Mouse (Mus musculus) CD4-positive helper T cell, adult 2 months (primary cell): ENCODE data around the gene Ear14.
"Not testable (repeated sequence)": the region's sequence is repeated elsewhere in the genome, so short reads cannot be mapped to it uniquely, and the experiment has no call there.

Experiments used
- DNase-seq: peaks from one replicate; pipeline ENCODE4 v3.0.0-alpha.2; 2012; ENCODE audit warnings: low read depth, missing footprints, low spot score

Gene Ear14

GRCm38 (mm10) chr14:51203115-51203514 is at the start of gene Ear14:
TSS of gene Ear14 (plus strand) at chr14:51203391.
- no peak for DNase-seq

DNA sequence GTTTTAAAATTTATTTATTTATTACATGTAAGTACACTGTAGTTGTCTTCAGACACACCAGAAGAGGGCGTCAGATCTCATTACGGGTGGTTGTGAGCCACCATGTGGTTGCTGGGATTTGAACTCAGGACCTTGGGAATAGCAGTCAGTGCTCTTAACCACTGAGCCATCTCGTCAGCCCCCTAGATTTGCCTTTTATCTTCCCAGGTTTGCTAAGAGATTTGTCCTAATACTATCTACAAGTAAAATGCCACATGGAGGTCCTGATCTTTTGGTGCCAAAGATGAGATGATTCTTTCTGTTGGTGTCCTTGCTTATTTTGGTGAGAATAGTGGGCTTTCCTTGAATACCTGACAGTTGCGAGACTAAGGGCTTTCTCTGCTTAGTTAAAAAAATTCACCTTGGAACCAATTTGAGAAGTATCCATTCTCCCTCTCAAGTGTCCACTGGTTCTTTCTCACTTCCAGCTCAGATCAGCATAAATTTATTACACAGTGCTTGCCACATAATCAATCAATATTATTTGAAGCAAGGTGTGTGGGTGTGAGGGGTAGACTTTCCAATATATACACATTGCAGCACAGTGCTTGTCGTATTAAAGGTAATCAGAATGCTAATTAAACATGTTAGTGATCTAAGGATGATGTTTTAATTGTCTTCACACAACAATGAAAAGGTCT is 47.0 kb upstream of the Ear14 start:
- DNase-seq: no peak

DNA sequence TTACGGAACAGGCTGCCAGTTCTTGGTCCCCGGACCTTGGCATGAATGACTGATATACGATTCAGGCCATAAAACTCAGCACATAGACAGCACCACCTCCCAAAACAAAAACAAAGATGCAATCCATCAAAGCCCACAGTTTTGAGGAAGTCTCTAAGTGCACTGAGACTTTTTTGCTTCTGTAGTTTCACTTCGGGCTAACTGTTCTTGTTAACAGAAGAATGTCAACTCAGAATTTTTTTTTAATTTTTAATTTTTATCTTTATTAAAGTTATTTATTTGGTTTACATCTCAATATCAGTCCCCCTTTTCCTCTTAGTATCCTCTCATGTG is 46.5 kb upstream of the Ear14 start:
- no peak for DNase-seq

GRCm38 (mm10) chr14:51157072-51157471 is 46.1 kb upstream of the Ear14 start:
- DNase-seq: no peak

DNA sequence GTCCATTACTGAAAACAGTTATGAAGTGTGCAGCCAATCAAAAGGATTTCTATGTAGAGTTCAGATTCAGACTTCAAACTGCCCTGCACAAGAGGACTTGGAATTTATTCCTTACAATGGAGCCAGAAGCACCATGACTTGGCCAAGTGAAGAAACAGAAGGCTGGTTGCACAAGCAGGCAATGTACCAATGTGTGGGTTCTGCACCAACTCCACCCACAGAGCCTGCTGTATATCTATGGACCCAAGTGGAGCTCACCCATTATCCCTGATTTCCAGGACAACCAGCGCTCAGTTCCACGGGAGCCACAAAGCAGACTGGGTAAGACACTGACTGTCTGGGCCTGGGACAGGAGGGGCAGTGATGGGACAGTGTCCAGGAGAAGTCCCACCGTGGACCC is 41.2 kb upstream of the Ear14 start, which contains the start of gene Rnase2b:
Gene Rnase2b, plus strand, starts transcription at position 285 of the 400 bp plus-strand sequence.
- DNase-seq: not testable (repeated sequence)

GRCm38 (mm10) chr14:51163323-51163722 is 39.9 kb upstream of the Ear14 start:
- not testable (repeated sequence) for DNase-seq

GRCm38 (mm10) chr14:51165435-51165834 is 37.8 kb upstream of the Ear14 start:
- DNase-seq: no peak

DNA sequence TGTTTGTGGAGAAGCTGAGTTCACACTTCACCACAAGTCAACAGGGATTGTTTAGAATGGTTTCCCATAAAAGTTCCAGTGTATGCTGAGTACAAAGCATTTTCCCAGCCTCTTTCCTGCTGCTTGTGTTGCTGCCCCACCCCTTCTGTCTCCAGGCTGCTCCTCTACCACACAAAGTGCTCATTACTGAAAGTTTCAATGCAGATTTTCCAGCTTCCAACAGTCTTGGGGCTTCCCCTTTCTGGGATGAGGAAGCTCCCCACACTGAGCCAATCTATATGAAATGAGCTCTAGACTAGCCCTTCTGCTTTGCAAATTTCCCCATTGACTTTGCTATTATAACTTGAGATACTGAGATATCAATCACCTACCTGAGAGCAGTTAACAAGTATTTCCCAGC is 37.1 kb upstream of the Ear14 start:
- DNase-seq: no peak

- DNase-seq: not testable (repeated sequence)
These were observed 30.9 kb upstream of the Ear14 start for GRCm38 (mm10) chr14:51172095-51172865.

DNA sequence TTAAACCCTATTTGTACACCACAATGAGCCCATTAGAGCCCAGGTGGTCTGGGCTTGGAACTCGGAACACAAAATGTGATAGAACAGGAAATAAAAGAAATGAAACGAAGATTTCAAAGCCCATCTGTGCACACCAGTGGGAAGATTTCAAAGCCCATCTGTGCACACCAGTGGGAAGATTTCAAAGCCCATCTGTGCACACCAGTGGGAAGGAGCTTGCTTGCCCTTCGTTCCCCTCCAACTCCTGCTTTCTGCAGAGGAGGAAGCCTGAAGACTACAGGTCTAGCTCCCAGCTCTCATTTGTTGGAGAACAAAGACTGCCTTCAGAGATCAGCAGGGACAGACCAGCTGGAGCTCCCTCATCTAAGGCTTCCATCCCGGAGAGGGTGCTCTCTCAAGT is 30.2 kb upstream of the Ear14 start:
- not testable (repeated sequence) for DNase-seq

DNA sequence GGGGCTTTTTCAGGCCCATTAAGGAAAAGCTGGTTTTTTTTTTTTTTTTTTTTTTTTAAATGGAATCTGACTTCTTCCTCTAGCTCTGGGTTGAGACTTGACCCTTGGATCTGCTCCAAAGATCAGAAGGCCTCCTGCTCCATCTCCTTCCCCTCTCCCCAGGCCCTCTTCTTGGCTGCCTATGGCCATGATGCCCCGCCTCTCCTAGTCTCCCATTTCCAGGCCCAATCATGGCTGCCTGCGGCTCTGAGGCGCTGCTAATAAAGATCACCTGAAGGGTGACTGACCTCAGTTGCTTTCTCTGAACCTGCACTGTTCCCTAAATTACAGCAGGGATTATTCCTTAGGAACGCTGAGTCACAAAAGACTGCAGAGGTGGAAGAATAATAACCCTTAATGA is 29.3 kb upstream of the Ear14 start:
- no peak for DNase-seq

DNA sequence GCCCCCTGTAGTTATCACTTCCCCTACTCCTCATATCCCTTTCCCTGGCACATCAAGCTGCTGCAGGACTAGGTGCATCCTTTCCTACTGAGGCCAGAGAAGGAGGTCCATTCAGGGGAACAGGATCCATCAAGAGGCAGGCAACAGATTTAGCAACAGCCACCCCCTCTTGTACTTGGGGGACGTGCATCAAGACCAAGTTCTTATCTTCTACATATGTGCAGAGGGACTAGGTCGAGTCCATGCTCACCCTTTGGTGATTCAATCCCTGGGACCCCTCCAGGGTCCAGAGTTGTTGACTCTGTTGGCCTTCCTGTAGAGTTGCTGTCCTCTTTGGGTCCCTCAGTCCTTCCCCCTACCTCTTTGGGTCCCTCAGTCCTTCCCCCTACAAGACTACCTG is 22.1 kb upstream of the Ear14 start:
- not testable (repeated sequence) for DNase-seq

DNA sequence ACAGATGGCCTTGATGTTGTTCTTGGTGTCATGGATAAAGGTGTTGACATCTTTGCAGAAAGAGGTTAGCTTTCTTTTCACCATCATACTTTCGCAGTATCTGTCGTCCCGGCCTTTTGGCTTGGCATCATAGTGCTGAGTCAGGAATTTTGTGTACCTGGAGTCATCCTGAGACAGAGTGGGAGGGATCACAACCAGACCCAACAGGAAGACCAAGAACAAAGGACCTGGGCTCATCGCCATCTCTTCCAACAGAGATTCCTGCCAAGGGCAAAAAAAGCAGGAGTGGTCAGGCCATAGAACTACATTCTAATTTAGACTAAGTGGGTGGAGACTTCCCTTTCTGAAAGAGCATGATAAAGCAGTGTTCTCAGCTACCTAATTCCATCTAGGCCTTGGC is 7.5 kb upstream of the Ear14 start:
- DNase-seq: no peak

GRCm38 (mm10) chr14:51199098-51200023 is 3.8 kb upstream of the Ear14 start, which contains the start of gene Ang2:
TSS of gene Ang2 (minus strand) at chr14:51199148.
- no peak for DNase-seq

DNA sequence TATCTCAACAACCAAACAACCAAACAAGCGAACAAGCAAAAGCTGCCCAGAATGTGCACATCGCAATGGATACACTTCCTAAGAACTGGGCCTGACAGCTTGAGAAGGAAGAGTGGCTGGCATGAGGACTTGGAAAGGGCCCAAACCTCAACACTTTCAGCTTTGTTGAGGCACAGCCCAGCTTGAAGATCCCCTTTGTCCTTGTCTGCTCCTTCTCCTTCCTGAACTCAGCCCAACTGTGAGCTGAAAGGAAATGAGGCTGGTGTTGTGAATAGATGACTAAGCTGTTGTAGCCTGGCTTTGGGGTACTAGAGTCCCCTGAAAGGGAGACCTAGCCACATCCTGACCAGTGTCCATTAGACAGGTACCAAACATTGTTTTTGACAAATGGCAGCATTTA is 3.1 kb upstream of the Ear14 start:
- DNase-seq: no peak

- no peak for DNase-seq
These were observed 2.7 kb upstream of the Ear14 start for GRCm38 (mm10) chr14:51200466-51200865.

DNA sequence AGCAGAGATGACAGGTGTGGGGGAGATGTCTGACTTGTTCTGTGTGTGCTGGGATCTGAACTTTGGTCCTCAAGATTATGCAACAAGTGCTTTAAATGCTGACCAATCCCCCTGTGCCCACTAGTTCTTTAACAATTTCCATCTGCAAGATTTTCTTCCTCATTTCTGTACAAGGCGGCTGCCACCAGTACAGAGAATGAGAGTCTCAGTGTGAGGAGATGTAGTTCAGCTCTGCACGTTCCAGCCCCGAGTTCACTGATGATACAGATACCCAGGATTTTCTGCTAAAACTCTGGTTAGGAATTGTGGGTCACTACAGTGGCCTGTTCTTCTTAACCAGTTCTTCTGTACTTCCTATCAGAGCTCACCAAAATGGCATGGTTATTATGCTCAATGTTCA is 16.9 kb downstream of the Ear14 start:
- DNase-seq: not testable (repeated sequence)

GRCm38 (mm10) chr14:51229657-51230056 is 26.5 kb downstream of the Ear14 start:
- DNase-seq: not testable (repeated sequence)

GRCm38 (mm10) chr14:51237488-51237887 is 34.3 kb downstream of the Ear14 start:
- DNase-seq: not testable (repeated sequence)

- DNase-seq: peak; percentile 7
These were observed 37.7 kb downstream of the Ear14 start for GRCm38 (mm10) chr14:51240899-51241298.

- no peak for DNase-seq
These were observed 44.5 kb downstream of the Ear14 start for GRCm38 (mm10) chr14:51247736-51248135.

GRCm38 (mm10) chr14:51250348-51250747 is 47.2 kb downstream of the Ear14 start:
- no peak for DNase-seq
